Mouse (Mus musculus) gastrocnemius, postnatal 25 days (tissue): ENCODE results near the gene Arpin. TPM values are rescaled to one million over a fixed set of nuclear protein-coding genes. Genes with fewer than 3 reads are reported as not detected.

ENCODE experiments used
- DNase-seq: peaks from one replicate; pipeline ENCODE4 v3.0.0; 2022
- microRNA-seq, 2 experiments: library from miRNA; unstranded; fragments of <30 nt; microRNA quantifications; one replicate each; pipeline ENCODE4 v1.2.0; 2021; ENCODE audit warnings: borderline replicate concordance in 2 of 2
- total RNA-seq, 2 experiments: library from RNA; stranded (reverse); gene quantifications; 1 replicate in 1 of 2; 2 replicates in 1 of 2; pipeline ENCODE4 v1.2.3; 2021

The Arpin gene
- total RNA-seq, 2 experiments from 2014 or later = 3.6 to 3.8 TPM

- no peak for DNase-seq
These were observed 42.4 kb downstream of the Arpin start for GRCm38 (mm10) chr7:79892576-79893428.

GRCm38 (mm10) chr7:79890436-79891221 lies 44.5 kb downstream of the Arpin start:
- no peak for DNase-seq

- no peak for DNase-seq
These were observed 46.6 kb downstream of the Arpin start for GRCm38 (mm10) chr7:79888603-79889002.

GRCm38 (mm10) chr7:79883613-79884334 lies 51.4 kb downstream of the Arpin start:
- no peak for DNase-seq

- no peak for DNase-seq
These were observed 53.3 kb downstream of the Arpin start for GRCm38 (mm10) chr7:79881901-79882300.

GRCm38 (mm10) chr7:79880998-79881397 lies 54.2 kb downstream of the Arpin start:
- DNase-seq = peak; percentile 73

GRCm38 (mm10) chr7:79880033-79880432 lies 55.1 kb downstream of the Arpin start:
- DNase-seq = no peak

- no peak for DNase-seq
These were observed 56.6 kb downstream of the Arpin start for GRCm38 (mm10) chr7:79878455-79879025.

Small RNA genes within 50 kb of the gene (microRNA-seq; reads per million reads assigned to microRNA genes)
- gene Gm24541 = 0 reads per million in 2 experiments

Other genes starting within 250 kb of the Arpin start
- under 1 TPM; 0.59 to 0.91 TPM for gene Kif7, start 219.6 kb downstream of the Arpin start, total RNA-seq
- 10 to 100 TPM in 1 of 2 experiments, 1 to 10 TPM in 1; 1.8 to 53.2 TPM for gene Plin1, start 202.5 kb downstream of the Arpin start, total RNA-seq
- gene Pex11a, start 192.2 kb downstream of the Arpin start, total RNA-seq = 10 to 100 TPM in 1 of 2 experiments, 1 to 10 TPM in 1; 8.8 to 11.8 TPM
- gene Wdr93, start 192.2 kb downstream of the Arpin start, total RNA-seq = not detected
- gene Mesp1, start 141.6 kb downstream of the Arpin start, total RNA-seq = not detected
- not detected for gene Mesp2, start 124.6 kb downstream of the Arpin start, total RNA-seq
- gene Anpep, start 74.3 kb downstream of the Arpin start, total RNA-seq = 1 to 10 TPM; 5.7 to 6.3 TPM
- gene Ap3s2, start 14.7 kb downstream of the Arpin start, total RNA-seq = 10 to 100 TPM; 16.9 to 17.1 TPM
- gene Zfp710, start 89.5 kb upstream of the Arpin start, total RNA-seq = 10 to 100 TPM; 20.8 to 27.9 TPM
- 100 to 1,000 TPM; 102 to 256 TPM for gene Idh2, start 180.0 kb upstream of the Arpin start, total RNA-seq